Mouse (Mus musculus): Measurements from ENCODE around the gene Eif3k. TPM values are rescaled to one million over a fixed set of nuclear protein-coding genes. Genes with fewer than 3 reads are reported as not detected.
A peak's percentile ranks its signal among the peaks of the same experiment; 100 is the strongest.

Eif3k gene
- polyA plus RNA-seq, 1 experiment = 328 TPM

- TF ChIP-seq CTCF (IDR thresholded peaks at IDR 0.05; ENCODE audit: borderline replicate concordance, insufficient read depth, low read length) (no peak), POLR2A (IDR thresholded peaks at IDR 0.05; ENCODE audit: low read depth, low read length) (peak; percentile 98)
- peaks cover 9% of the 10 kb centered on the region for H3K4me1 ChIP-seq (ENCODE audit: control insufficient read depth, insufficient read depth, low read length)
- peak within 1 kb of the TSS; percentile 93 for H3K27ac ChIP-seq (ENCODE audit: insufficient read depth, low read length)
- peak within 1 kb of the TSS; percentile 80 for H3K4me3 ChIP-seq (ENCODE audit: insufficient read depth, low read length)
Measured at GRCm38 (mm10) chr7:28961927-28962670, 19.6 kb downstream of the Eif3k start, which contains the start of gene Actn4. Gene Actn4, minus strand, starts transcription at chr7:28962340.

- peaks cover 10% of the 10 kb centered on the region for H3K4me1 ChIP-seq (ENCODE audit: control insufficient read depth, insufficient read depth, low read length)
- TF ChIP-seq POLR2A (IDR thresholded peaks at IDR 0.05; ENCODE audit: low read depth, low read length) (no peak), CTCF (IDR thresholded peaks at IDR 0.05; ENCODE audit: borderline replicate concordance, insufficient read depth, low read length) (no peak)
Measured at GRCm38 (mm10) chr7:28961584-28961926, 20.1 kb downstream of the Eif3k start.

GRCm38 (mm10) chr7:28960354-28961046 lies 21.2 kb downstream of the Eif3k start:
- peak overlapping the region; percentile 80 for H3K4me3 ChIP-seq (ENCODE audit: insufficient read depth, low read length)
- peaks cover 17% of the 10 kb centered on the region for H3K4me1 ChIP-seq (ENCODE audit: control insufficient read depth, insufficient read depth, low read length)
- peak; percentile 40 for TF ChIP-seq POLR2A (IDR thresholded peaks at IDR 0.05; ENCODE audit: low read depth, low read length)
- TF ChIP-seq CTCF (IDR thresholded peaks at IDR 0.05; ENCODE audit: borderline replicate concordance, insufficient read depth, low read length) = no peak
- H3K27ac ChIP-seq (ENCODE audit: insufficient read depth, low read length) = peak overlapping the region; percentile 93

More at GRCm38 (mm10) chr7:28961584-28961926, 20.1 kb downstream of the Eif3k start:
- H3K27ac ChIP-seq (ENCODE audit: insufficient read depth, low read length) = peak overlapping the region; percentile 93
- peak overlapping the region; percentile 80 for H3K4me3 ChIP-seq (ENCODE audit: insufficient read depth, low read length)

GRCm38 (mm10) chr7:28959505-28960045 lies 22.1 kb downstream of the Eif3k start:
- peak overlapping the region; percentile 80 for H3K4me3 ChIP-seq (ENCODE audit: insufficient read depth, low read length)
- H3K27ac ChIP-seq (ENCODE audit: insufficient read depth, low read length) = peak overlapping the region; percentile 93
- TF ChIP-seq POLR2A (IDR thresholded peaks at IDR 0.05; ENCODE audit: low read depth, low read length) = no peak
- TF ChIP-seq CTCF (IDR thresholded peaks at IDR 0.05; ENCODE audit: borderline replicate concordance, insufficient read depth, low read length) = no peak
- peaks cover 17% of the 10 kb centered on the region for H3K4me1 ChIP-seq (ENCODE audit: control insufficient read depth, insufficient read depth, low read length)

- H3K4me3 ChIP-seq (ENCODE audit: insufficient read depth, low read length) = peak overlapping the region; percentile 80
- peak overlapping the region; percentile 93 for H3K27ac ChIP-seq (ENCODE audit: insufficient read depth, low read length)
- TF ChIP-seq CTCF (IDR thresholded peaks at IDR 0.05; ENCODE audit: borderline replicate concordance, insufficient read depth, low read length) (no peak), POLR2A (IDR thresholded peaks at IDR 0.05; ENCODE audit: low read depth, low read length) (no peak)
- H3K4me1 ChIP-seq (ENCODE audit: control insufficient read depth, insufficient read depth, low read length) = peaks cover 21% of the 10 kb centered on the region
Measured at GRCm38 (mm10) chr7:28958770-28959169, 22.9 kb downstream of the Eif3k start.

- Histone ChIP-seq H3K27ac (ENCODE audit: insufficient read depth, low read length) (peak overlapping the region; percentile 93), H3K4me3 (ENCODE audit: insufficient read depth, low read length) (peak overlapping the region; percentile 80), H3K4me1 (ENCODE audit: control insufficient read depth, insufficient read depth, low read length) (peaks cover 26% of the 10 kb centered on the region)
- TF ChIP-seq CTCF (IDR thresholded peaks at IDR 0.05; ENCODE audit: borderline replicate concordance, insufficient read depth, low read length) = no peak
Measured at GRCm38 (mm10) chr7:28957997-28958725, 23.5 kb downstream of the Eif3k start.

GRCm38 (mm10) chr7:28957286-28957685 lies 24.4 kb downstream of the Eif3k start:
- H3K27ac ChIP-seq (ENCODE audit: insufficient read depth, low read length) = peak overlapping the region; percentile 93
- peaks cover 29% of the 10 kb centered on the region for H3K4me1 ChIP-seq (ENCODE audit: control insufficient read depth, insufficient read depth, low read length)
- H3K4me3 ChIP-seq (ENCODE audit: insufficient read depth, low read length) = no peak overlapping the region; the same call in 1 of the 2 replicates
- TF ChIP-seq CTCF (IDR thresholded peaks at IDR 0.05; ENCODE audit: borderline replicate concordance, insufficient read depth, low read length) (no peak), POLR2A (IDR thresholded peaks at IDR 0.05; ENCODE audit: low read depth, low read length) (no peak)

- H3K4me3 ChIP-seq (ENCODE audit: insufficient read depth, low read length) = no peak overlapping the region
- H3K4me1 ChIP-seq (ENCODE audit: control insufficient read depth, insufficient read depth, low read length) = peaks cover 38% of the 10 kb centered on the region
- TF ChIP-seq POLR2A (IDR thresholded peaks at IDR 0.05; ENCODE audit: low read depth, low read length) = no peak
- TF ChIP-seq CTCF (IDR thresholded peaks at IDR 0.05; ENCODE audit: borderline replicate concordance, insufficient read depth, low read length) = no peak
- H3K27ac ChIP-seq (ENCODE audit: insufficient read depth, low read length) = peak overlapping the region; percentile 93
Measured at GRCm38 (mm10) chr7:28956270-28956669, 25.4 kb downstream of the Eif3k start.

GRCm38 (mm10) chr7:28955295-28955897 lies 26.3 kb downstream of the Eif3k start:
- TF ChIP-seq CTCF (IDR thresholded peaks at IDR 0.05; ENCODE audit: borderline replicate concordance, insufficient read depth, low read length) = no peak
- H3K4me3 ChIP-seq (ENCODE audit: insufficient read depth, low read length) = no peak overlapping the region
- peaks cover 43% of the 10 kb centered on the region for H3K4me1 ChIP-seq (ENCODE audit: control insufficient read depth, insufficient read depth, low read length)
- H3K27ac ChIP-seq (ENCODE audit: insufficient read depth, low read length) = peak overlapping the region; percentile 93

All from embryonic fibroblast, embryonic 13.5 days (primary cell).